Comparison of ENCODE assay signal across 19 mouse cellular contexts in the genomic region with DNA sequence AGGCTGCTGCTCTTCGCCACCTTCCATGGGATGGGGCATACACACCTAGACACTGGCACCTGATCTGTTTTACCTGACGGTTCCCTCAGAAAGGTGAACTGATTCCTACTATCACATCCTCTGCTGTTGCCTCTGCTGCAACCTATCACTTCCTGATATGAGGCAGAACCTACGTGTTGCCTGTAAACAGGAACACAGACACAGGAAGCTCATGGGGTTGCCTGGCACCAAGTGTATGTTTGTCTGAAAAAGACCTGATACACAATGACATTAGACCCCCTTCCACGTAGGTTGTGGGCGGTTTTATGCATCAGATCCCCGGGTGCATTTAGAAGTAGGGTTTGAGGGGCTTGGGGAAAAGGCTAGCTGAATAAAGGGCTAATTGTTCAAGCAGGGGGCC.
DNase-seq lines count a peak whose midpoint lies in the region; ATAC-seq lines count a peak whose summit lies in the region.
"Had no signal": no experiment of that assay in that cellular context is flagged by ENCODE, and none has a peak within 500 bp of the region (broad histone marks: within the 10 kb centered on the region; RNA-seq: fewer than 3 reads in every experiment).

No protein-coding gene starts in this region.

- peak; percentile 38 for DNase-seq in lung, postnatal 36 days
- no peak for DNase-seq in lung, postnatal 4 days
- peak; percentile 29 to 39 for DNase-seq in CD8-positive naive resting alpha-beta T cell, adult 2 months (ENCODE audit: low read depth in 2 of 2, low spot score in 2 of 2)
- peak; percentile 81 for DNase-seq in naive thymus-derived CD4-positive, alpha-beta T cell, adult 2 months (ENCODE audit: low read depth)
- no peak for DNase-seq in left cerebral cortex, postnatal 36 days (ENCODE audit: low spot score in 2 of 2)
- DNase-seq in urinary bladder, adult 18-20 months (ENCODE audit: low spot score in 2 of 2): no peak
- no peak for DNase-seq in right cerebral cortex, postnatal 14 days
- DNase-seq: adrenal gland, postnatal 25 days; cerebellum, adult 11 months; cerebellum, postnatal 14 days; gastrocnemius, postnatal 36 days; kidney, adult 8-10 months; kidney, postnatal 14 days; lung, embryonic 14.5 days; thymus, postnatal 25 days had no signal

- peak; percentile 76 to 83 for ATAC-seq in hematopoietic stem cell, adult 5-6 weeks (replicated peaks in 1 of 2; ENCODE audit: insufficient read depth in 1 of 2, low FRiP score in 2 of 2, low TSS enrichment in 1 of 2, low read depth in 1 of 2, poor library complexity in 2 of 2, severe bottlenecking in 2 of 2)
- ATAC-seq: intestine, embryonic 15.5 days; liver, embryonic 12.5 days; midbrain, embryonic 16.5 days had no signal

- intact Hi-C loops in left cerebral cortex, postnatal 36 days (cut with DNase I): no loop called here

Comparison
In these comparisons a context has a peak if more than half of its experiments do, and no peak if none do; other contexts are left out.
1. DNase-seq: peak in lung, postnatal 36 days (single experiment), CD8-positive naive resting alpha-beta T cell, adult 2 months (2 of 2) and naive thymus-derived CD4-positive, alpha-beta T cell, adult 2 months (single experiment); none in lung, postnatal 4 days (0 of 2), left cerebral cortex, postnatal 36 days (0 of 2), urinary bladder, adult 18-20 months (0 of 2) and right cerebral cortex, postnatal 14 days (single experiment).